Mouse (Mus musculus) ES-Bruce4 (cell line): Measurements from ENCODE around the gene Rwdd3.

Source experiments
- CTCF ChIP-seq: IDR thresholded peaks from one replicate; pipeline ENCODE4 v1.8.1; 2011; ENCODE audit warnings: low read depth, low read length
- POLR2A ChIP-seq: IDR thresholded peaks from one replicate; pipeline ENCODE4 v1.8.1; 2011; ENCODE audit warnings: low read length; ENCODE audit not compliant: insufficient read depth

GRCm38 (mm10) chr3:121201012-121201747 is 29.7 kb upstream of the Rwdd3 start:
- TF ChIP-seq POLR2A (no peak), CTCF (no peak)
